Mouse (Mus musculus) forebrain, postnatal 0 days (tissue): ENCODE results near the gene Sncg. TPM values are rescaled to one million over a fixed set of nuclear protein-coding genes. Genes with fewer than 3 reads are reported as not detected.

ENCODE experiments used
- ATAC-seq: fragments of 200-750 bp; cut with Nextera tagmentation; 2 replicates; pipeline ENCODE4 v1.8.0; 2017; ENCODE audit warnings: mild to moderate bottlenecking, moderate library complexity
- DNase-seq: peaks from one replicate; pipeline ENCODE4 v3.0.0-alpha.2; 2015
- H3K27ac ChIP-seq: fragments of 300-500 bp; sonication (generic); 2 replicates; pipeline ENCODE4 v1.5.1; 2014; ENCODE audit warnings: low read depth, mild to moderate bottlenecking, antibody characterized with exemption, low read length, moderate library complexity, mixed read lengths
- H3K27me3 ChIP-seq: fragments of 300-500 bp; sonication (generic); 2 replicates; pipeline ENCODE4 v1.6.1; 2014; ENCODE audit warnings: mild to moderate bottlenecking, low read length, mixed read lengths; ENCODE audit not compliant: insufficient read depth
- H3K36me3 ChIP-seq: fragments of 300-500 bp; sonication (generic); 2 replicates; pipeline ENCODE4 v1.6.1; 2014; ENCODE audit warnings: mild to moderate bottlenecking, moderate library complexity; ENCODE audit not compliant: insufficient read depth
- H3K4me1 ChIP-seq: fragments of 300-500 bp; sonication (generic); 2 replicates; pipeline ENCODE4 v1.6.1; 2014; ENCODE audit warnings: antibody characterized with exemption; ENCODE audit not compliant: insufficient read depth
- H3K4me2 ChIP-seq: fragments of 300-500 bp; sonication (generic); 2 replicates; pipeline ENCODE4 v1.6.1; 2014; ENCODE audit warnings: low read depth, mild to moderate bottlenecking, moderate library complexity
- H3K4me3 ChIP-seq: fragments of 300-500 bp; sonication (generic); 2 replicates; pipeline ENCODE4 v1.5.1; 2014; ENCODE audit warnings: low read depth, low read length, mixed read lengths
- H3K9ac ChIP-seq: fragments of 300-500 bp; sonication (generic); 2 replicates; pipeline ENCODE4 v1.6.1; 2014; ENCODE audit warnings: mild to moderate bottlenecking
- H3K9me3 ChIP-seq: fragments of 300-500 bp; sonication (generic); 2 replicates; pipeline ENCODE4 v1.6.1; 2016; ENCODE audit warnings: low read length
- CTCF ChIP-seq: sonication (generic); IDR thresholded peaks from 2 replicates; pipeline ENCODE4 v1.5.1; 2016; ENCODE audit warnings: antibody characterized with exemption, control low read depth, low read depth
- WGBS: fragments of 180-500 bp; shearing (Covaris S2); extraction: QIAGEN DNeasy Blood & Tissue Kit; methylation state at CpG from one replicate; pipeline ENCODE4 v1.1.7; 2014; 5-methylcytosine and 5-hydroxymethylcytosine counted together
- polyA plus RNA-seq: library from polyadenylated mRNA; unstranded; fragments of >200 nt; fragmentation: Nextera tagmentation; extraction: Ambion mirVana; gene quantifications from 2 replicates; pipeline ENCODE4 v1.2.1, GENCODE M21; 2015
- total RNA-seq: library from RNA; depleted of rRNA; stranded (reverse); fragments of >200 nt; gene quantifications from 2 replicates; pipeline ENCODE4 v1.2.3, GENCODE M21; 2014

Gene Sncg
- total and polyA plus RNA-seq, 2 experiments from 2014 or later, result 2.1 to 3.9 TPM

GRCm38 (mm10) chr14:34354456-34354855 lies 20.1 kb downstream of the Sncg start:
- Histone ChIP-seq H3K4me3 (no peak overlapping the region), H3K9me3 (no peaks in the 10 kb centered on the region), H3K4me2 (no peak overlapping the region), H3K4me1 (no peaks in the 10 kb centered on the region), H3K27me3 (no peaks in the 10 kb centered on the region), H3K27ac (no peak overlapping the region), H3K36me3 (no peaks in the 10 kb centered on the region), H3K9ac (no peak overlapping the region)
- DNase-seq, result no peak
- 89% methylated on average over 4 of the region's 4 CpGs for WGBS
- TF ChIP-seq CTCF, result no peak
- ATAC-seq, result no peak

- Histone ChIP-seq H3K4me3 (no peak overlapping the region), H3K4me2 (no peak overlapping the region), H3K27ac (no peak overlapping the region), H3K9me3 (no peaks in the 10 kb centered on the region), H3K36me3 (no peaks in the 10 kb centered on the region), H3K27me3 (no peaks in the 10 kb centered on the region), H3K9ac (no peak overlapping the region), H3K4me1 (no peaks in the 10 kb centered on the region)
- no peak for ATAC-seq
- TF ChIP-seq CTCF, result no peak
- no peak for DNase-seq
- 87% methylated on average over 3 of the region's 3 CpGs for WGBS
Observed at GRCm38 (mm10) chr14:34353326-34353725, 21.3 kb downstream of the Sncg start.

DNA sequence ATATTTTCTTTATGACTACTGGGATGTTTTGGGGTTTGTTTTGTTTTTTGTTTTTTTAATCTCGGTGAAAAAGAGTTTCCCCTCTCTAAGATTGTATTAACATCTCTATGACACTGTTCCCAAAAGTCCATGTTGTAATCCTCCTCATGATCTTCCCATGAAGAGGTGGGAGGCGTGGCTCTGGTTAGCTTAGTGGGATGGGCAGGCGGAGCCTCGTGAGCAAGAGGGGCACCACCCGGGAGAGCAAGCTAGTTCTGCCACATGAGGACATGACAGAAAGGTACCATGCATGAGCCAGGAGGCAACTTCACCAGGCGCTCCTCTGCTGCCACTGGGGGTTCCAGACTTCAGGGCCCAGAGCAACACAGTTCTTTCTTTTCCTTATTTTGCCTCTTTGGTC lies 22.1 kb downstream of the Sncg start:
- H3K27me3 ChIP-seq, result no peaks in the 10 kb centered on the region
- no peak overlapping the region for H3K4me3 ChIP-seq
- no peaks in the 10 kb centered on the region for H3K9me3 ChIP-seq
- no peaks in the 10 kb centered on the region for H3K4me1 ChIP-seq
- no peaks in the 10 kb centered on the region for H3K36me3 ChIP-seq
- H3K9ac ChIP-seq, result no peak overlapping the region
- DNase-seq, result no peak
- H3K27ac ChIP-seq, result no peak overlapping the region
- no peak for TF ChIP-seq CTCF
- no peak overlapping the region for H3K4me2 ChIP-seq
- ATAC-seq, result no peak
- WGBS, result 71% methylated on average over 6 of the region's 6 CpGs

DNA sequence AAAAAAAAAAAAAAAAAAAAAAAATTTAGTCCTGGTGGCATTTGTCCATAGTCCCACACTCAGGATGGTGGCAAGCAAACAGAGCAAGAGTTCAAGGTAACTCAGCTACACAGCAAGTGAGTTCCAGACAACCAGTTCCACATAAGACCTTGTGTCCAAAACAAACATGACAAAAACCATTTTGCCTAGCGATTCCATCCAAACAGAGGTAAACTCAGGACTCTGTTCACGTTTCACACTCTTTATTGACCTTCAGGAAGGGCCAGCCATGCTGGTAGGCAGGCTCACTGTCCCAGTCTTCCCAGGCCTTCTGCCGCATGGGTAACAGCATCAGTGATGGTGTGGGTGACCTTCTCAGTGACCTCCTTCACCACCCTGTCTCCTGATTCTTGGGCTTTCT lies 22.9 kb downstream of the Sncg start:
- Histone ChIP-seq H3K9me3 (no peaks in the 10 kb centered on the region), H3K27me3 (no peaks in the 10 kb centered on the region), H3K36me3 (no peaks in the 10 kb centered on the region), H3K4me3 (no peak overlapping the region), H3K4me1 (no peaks in the 10 kb centered on the region), H3K4me2 (no peak overlapping the region), H3K27ac (no peak overlapping the region), H3K9ac (no peak overlapping the region)
- ATAC-seq (no peak), DNase-seq (no peak)
- 81% methylated on average over 3 of the region's 3 CpGs for WGBS
- TF ChIP-seq CTCF, result no peak

DNA sequence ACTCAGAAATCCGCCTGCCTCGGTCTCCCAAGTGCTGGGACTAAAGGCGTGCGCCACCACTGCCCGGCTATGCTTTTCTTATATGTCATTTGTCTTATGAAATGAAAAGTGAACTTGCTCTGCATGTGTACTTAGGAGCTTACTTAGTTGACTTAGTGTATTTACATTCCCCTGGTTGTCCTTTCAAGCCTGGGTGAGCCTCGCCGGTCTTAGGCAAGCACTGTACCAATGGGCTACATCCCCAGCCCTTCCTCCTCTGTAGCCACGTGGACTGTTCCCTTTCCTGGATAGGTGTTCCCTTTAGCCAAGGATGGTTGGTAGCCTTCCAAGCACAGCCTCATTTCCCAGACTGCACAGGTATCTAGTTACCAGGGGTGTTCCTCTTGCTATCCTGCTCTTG lies 25.6 kb downstream of the Sncg start:
- Histone ChIP-seq H3K4me2 (no peak overlapping the region), H3K4me3 (no peak overlapping the region), H3K36me3 (peaks cover 5% of the 10 kb centered on the region), H3K27me3 (no peaks in the 10 kb centered on the region), H3K4me1 (no peaks in the 10 kb centered on the region), H3K9ac (no peak overlapping the region), H3K27ac (no peak overlapping the region), H3K9me3 (no peaks in the 10 kb centered on the region)
- TF ChIP-seq CTCF, result no peak
- 86% methylated on average over 8 of the region's 8 CpGs for WGBS
- ATAC-seq (no peak), DNase-seq (no peak)

DNA sequence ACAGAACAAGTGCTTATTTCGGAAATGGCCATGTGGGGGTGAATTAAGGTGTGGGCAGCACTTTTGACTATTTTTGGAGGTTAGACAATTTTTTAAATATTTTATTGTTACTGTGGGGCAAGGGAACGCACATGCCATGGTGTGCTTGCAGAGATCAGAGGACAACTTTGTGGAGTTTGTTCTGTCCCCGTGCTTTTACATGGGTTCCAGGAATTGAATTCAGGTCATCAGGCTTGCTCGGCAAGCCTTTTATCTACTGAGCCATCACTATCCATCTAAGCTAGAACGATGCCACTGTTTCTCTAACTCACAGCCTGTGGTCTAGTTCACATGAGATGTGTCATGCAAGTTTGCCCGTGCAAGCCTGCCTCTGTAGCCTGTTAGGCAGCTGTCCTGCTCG lies 26.3 kb downstream of the Sncg start:
- DNase-seq (no peak), ATAC-seq (no peak)
- peaks cover 9% of the 10 kb centered on the region for H3K36me3 ChIP-seq
- 75% methylated on average over 7 of the region's 7 CpGs for WGBS
- no peaks in the 10 kb centered on the region for H3K27me3 ChIP-seq
- H3K9ac ChIP-seq, result no peak overlapping the region
- no peak for TF ChIP-seq CTCF
- H3K4me3 ChIP-seq, result no peak overlapping the region
- H3K4me1 ChIP-seq, result no peaks in the 10 kb centered on the region
- H3K4me2 ChIP-seq, result no peak overlapping the region
- H3K9me3 ChIP-seq, result no peaks in the 10 kb centered on the region
- no peak overlapping the region for H3K27ac ChIP-seq

- 91% methylated on average over 5 of the region's 5 CpGs for WGBS
- no peak overlapping the region for H3K9ac ChIP-seq
Observed at GRCm38 (mm10) chr14:34347084-34347483, 27.5 kb downstream of the Sncg start.

More at GRCm38 (mm10) chr14:34347084-34347483, 27.5 kb downstream of the Sncg start:
- H3K27ac ChIP-seq, result no peak overlapping the region
- TF ChIP-seq CTCF, result no peak
- no peak for DNase-seq
- ATAC-seq, result no peak
- H3K9me3 ChIP-seq, result no peaks in the 10 kb centered on the region
- no peak overlapping the region for H3K4me2 ChIP-seq
- H3K27me3 ChIP-seq, result no peaks in the 10 kb centered on the region
- H3K4me3 ChIP-seq, result no peak overlapping the region
- no peaks in the 10 kb centered on the region for H3K4me1 ChIP-seq
- H3K36me3 ChIP-seq, result peaks cover 15% of the 10 kb centered on the region
